ENCODE assay signal across 8 mouse cellular contexts in genomic region chr13:73763439-73764255, GRCm38 (mm10). TPM values are rescaled to one million over a fixed set of nuclear protein-coding genes. Genes with fewer than 3 reads are reported as not detected.
DNase-seq lines count a peak whose midpoint lies in the region; ATAC-seq and TF ChIP-seq lines count a peak whose summit lies in the region.

No protein-coding gene starts in this region.

- DNase-seq in right cerebral cortex, adult 18-20 months = peak; percentile 12
- no peak for DNase-seq in right cerebral cortex, postnatal 36 days (ENCODE audit: low spot score in 2 of 2)
- DNase-seq in heart, adult 8-10 months (ENCODE audit: low spot score) = peak; percentile 88
- peak; percentile 98 for DNase-seq in kidney, adult 2 months

- peak; percentile 78 for TF ChIP-seq POLR2A in kidney, adult 2 months (IDR thresholded peaks at IDR 0.05; ENCODE audit: low read depth, low read length)
- peak; percentile 95 for TF ChIP-seq POLR2A in myocyte (IDR thresholded peaks at IDR 0.05; ENCODE audit: insufficient read length, low read depth)

- no peaks in the 10 kb centered on the region for H3K27me3 ChIP-seq in embryonic facial prominence, embryonic 13.5 days
- H3K27me3 ChIP-seq in kidney, adult 2 months (replicated peaks; ENCODE audit: control insufficient read depth, insufficient read depth, low read length) = no peaks in the 10 kb centered on the region
- no peaks in the 10 kb centered on the region for H3K27me3 ChIP-seq in liver, embryonic 12.5 days (replicated peaks)
- H3K27me3 ChIP-seq in myocyte (ENCODE audit: control insufficient read depth, insufficient read depth, insufficient read length) = no peaks in the 10 kb centered on the region
- H3K27me3 ChIP-seq in stomach, embryonic 14.5 days (ENCODE audit: control insufficient read depth, insufficient read depth, low read length) = no peaks in the 10 kb centered on the region

- H3K9ac ChIP-seq in embryonic facial prominence, embryonic 13.5 days = peak overlapping the region; percentile 88
- H3K9ac ChIP-seq in liver, embryonic 12.5 days = peak overlapping the region; percentile 77
- H3K9ac ChIP-seq in stomach, embryonic 14.5 days (replicated peaks; ENCODE audit: low read depth, low read length) = peak overlapping the region; percentile 63

- H3ac ChIP-seq in myocyte (ENCODE audit: control insufficient read depth, insufficient read length) = peak overlapping the region; percentile 64

- peaks cover 37% of the 10 kb centered on the region for H3K4me1 ChIP-seq in embryonic facial prominence, embryonic 13.5 days
- peaks cover 37% of the 10 kb centered on the region for H3K4me1 ChIP-seq in kidney, adult 2 months (ENCODE audit: control insufficient read depth, insufficient read depth, low read length)
- peaks cover 49% of the 10 kb centered on the region for H3K4me1 ChIP-seq in liver, embryonic 12.5 days
- H3K4me1 ChIP-seq in stomach, embryonic 14.5 days (ENCODE audit: control insufficient read depth, insufficient read depth, low read length) = peaks cover 10% of the 10 kb centered on the region

- TF ChIP-seq CTCF in kidney, adult 2 months (conservative IDR thresholded peaks at IDR 0.05; ENCODE audit: insufficient read depth, insufficient read length, low read depth, low read length) = 0 out of 2 replicates have a peak, but pooled peaks have one; percentile 12

- peak overlapping the region; percentile 68 for H3K27ac ChIP-seq in embryonic facial prominence, embryonic 13.5 days
- H3K27ac ChIP-seq in kidney, adult 2 months (ENCODE audit: insufficient read depth, low read depth, low read length) = peak overlapping the region; percentile 84
- H3K27ac ChIP-seq in liver, embryonic 12.5 days = peak overlapping the region; percentile 63
- H3K27ac ChIP-seq in stomach, embryonic 14.5 days (ENCODE audit: low read length) = peak overlapping the region; percentile 39; the same call in 1 of the 2 replicates

- H3K4me2 ChIP-seq in embryonic facial prominence, embryonic 13.5 days = peak overlapping the region; percentile 90
- H3K4me2 ChIP-seq in liver, embryonic 12.5 days = peak overlapping the region; percentile 97
- H3K4me2 ChIP-seq in myocyte (ENCODE audit: low read depth) = peak overlapping the region; percentile 83
- peak overlapping the region; percentile 87 for H3K4me2 ChIP-seq in stomach, embryonic 14.5 days (replicated peaks; ENCODE audit: low read depth, low read length)

- peak; percentile 83 for ATAC-seq in embryonic facial prominence, embryonic 13.5 days (ENCODE audit: insufficient number of reproducible peaks, insufficient read depth, low FRiP score, low TSS enrichment, low read depth)
- ATAC-seq in liver, embryonic 12.5 days = peak; percentile 87
- peak; percentile 90 for ATAC-seq in stomach, embryonic 14.5 days (ENCODE audit: insufficient number of reproducible peaks, insufficient read depth, low FRiP score, low read depth)

- WGBS in embryonic facial prominence, embryonic 13.5 days = under 1% methylated on average over 70 of the region's 70 CpGs
- under 1% methylated on average over 70 of the region's 70 CpGs for WGBS in kidney, adult 2 months
- 0% methylated on average over 70 of the region's 70 CpGs for WGBS in liver, embryonic 12.5 days (ENCODE audit: insufficient replicate concordance)
- under 1% methylated on average over 70 of the region's 70 CpGs for WGBS in stomach, embryonic 14.5 days

- H3K79me2 ChIP-seq in myocyte (ENCODE audit: control insufficient read depth, insufficient read depth) = peaks cover 45% of the 10 kb centered on the region

- no peaks in the 10 kb centered on the region for H3K9me3 ChIP-seq in embryonic facial prominence, embryonic 13.5 days
- H3K9me3 ChIP-seq in liver, embryonic 12.5 days (replicated peaks) = no peaks in the 10 kb centered on the region
- no peaks in the 10 kb centered on the region for H3K9me3 ChIP-seq in stomach, embryonic 14.5 days (ENCODE audit: control insufficient read depth, low read depth, low read length)

- H3K4me3 ChIP-seq in embryonic facial prominence, embryonic 13.5 days = peak overlapping the region; percentile 76
- peak overlapping the region; percentile 61 for H3K4me3 ChIP-seq in kidney, adult 2 months (ENCODE audit: insufficient read depth, low read depth, low read length)
- H3K4me3 ChIP-seq in liver, embryonic 12.5 days = peak overlapping the region; percentile 66
- peak overlapping the region; percentile 95 for H3K4me3 ChIP-seq in myocyte
- peak overlapping the region; percentile 66 for H3K4me3 ChIP-seq in stomach, embryonic 14.5 days (ENCODE audit: low read depth, low read length)

- 0 out of 2 replicates have a peak, but pooled peaks cover 3% of the 10 kb centered on the region for H3K36me3 ChIP-seq in embryonic facial prominence, embryonic 13.5 days
- H3K36me3 ChIP-seq in kidney, adult 2 months (ENCODE audit: control insufficient read depth, insufficient read depth, low read length) = no peaks in the 10 kb centered on the region
- 0 out of 2 replicates have a peak, but pooled peaks cover 4% of the 10 kb centered on the region for H3K36me3 ChIP-seq in liver, embryonic 12.5 days
- H3K36me3 ChIP-seq in myocyte (ENCODE audit: control insufficient read depth, insufficient read depth) = no peaks in the 10 kb centered on the region
- H3K36me3 ChIP-seq in stomach, embryonic 14.5 days (ENCODE audit: control insufficient read depth, insufficient read depth, low read length) = no peaks in the 10 kb centered on the region

TF ChIP-seq in myocyte, 11 proteins besides CTCF, POLR2A, EP300 and RAD21:
- TF ChIP-seq E2F4 (IDR thresholded peaks at IDR 0.05; ENCODE audit: insufficient read depth) (no peak), POLR2AphosphoS2 (IDR thresholded peaks at IDR 0.05; ENCODE audit: insufficient read length, low read depth) (peak; percentile 81), TCF12 (IDR thresholded peaks at IDR 0.05; ENCODE audit: insufficient read depth, poor library complexity, severe bottlenecking) (no peak), MYOD1 (IDR thresholded peaks at IDR 0.05; ENCODE audit: control insufficient read depth in 1 of 3, insufficient read length in 2 of 3, low read depth in 2 of 3) (no peak), SRF (IDR thresholded peaks at IDR 0.05; ENCODE audit: control insufficient read depth, insufficient read length, low read depth) (no peak), USF1 (IDR thresholded peaks at IDR 0.05; ENCODE audit: low read depth) (peak; percentile 85), CEBPB (IDR thresholded peaks at IDR 0.05; ENCODE audit: insufficient read depth, poor library complexity, severe bottlenecking) (no peak)

RNA-seq across cellular contexts. Expression of gene Slc12a7, which starts 30.8 kb away (rescaled TPM):
- 21.5 and 24.9 TPM in 2 replicates for polyA plus RNA-seq in embryonic facial prominence, embryonic 13.5 days (2015; fragmentation: Nextera tagmentation; extraction: Ambion mirVana)
- 100 to 1,000 TPM; 207 to 245 (median 212) TPM for total RNA-seq in heart, adult 8-10 months (2022)
- 104 and 109 TPM in 2 replicates for polyA plus RNA-seq in kidney, adult 2 months (2012; rRNA removed)
- 10.8 and 11.1 TPM in 2 replicates for polyA plus RNA-seq in liver, embryonic 12.5 days (2016; fragmentation: Nextera tagmentation; extraction: Ambion mirVana)
- 25.7 TPM for polyA plus RNA-seq in myocyte (2012; fragmentation: generic; extraction: Trizol)
- 20.1 and 21.8 TPM in 2 replicates for polyA plus RNA-seq in stomach, embryonic 14.5 days (2014; fragmentation: Nextera tagmentation; extraction: Ambion mirVana)

RNA-seq across cellular contexts. Expression of gene Slc6a19, which starts 59.0 kb away (rescaled TPM):
- polyA plus RNA-seq in embryonic facial prominence, embryonic 13.5 days (2015; fragmentation: Nextera tagmentation; extraction: Ambion mirVana) = 0.51 TPM in 1 of 2 replicates, not detected in the other
- not detected for total RNA-seq in heart, adult 8-10 months (2022)
- 884 and 1,011 TPM in 2 replicates for polyA plus RNA-seq in kidney, adult 2 months (2012; rRNA removed)
- polyA plus RNA-seq in liver, embryonic 12.5 days (2016; fragmentation: Nextera tagmentation; extraction: Ambion mirVana) = 0.45 and 0.47 TPM in 2 replicates
- polyA plus RNA-seq in myocyte (2012; fragmentation: generic; extraction: Trizol) = 0.44 TPM
- polyA plus RNA-seq in stomach, embryonic 14.5 days (2014; fragmentation: Nextera tagmentation; extraction: Ambion mirVana) = not detected in 2 replicates

Comparison
In these comparisons a context has a peak if more than half of its experiments do, and no peak if none do; other contexts are left out.
1. DNase-seq: peak in right cerebral cortex, adult 18-20 months (single experiment), heart, adult 8-10 months (single experiment) and kidney, adult 2 months (single experiment); none in right cerebral cortex, postnatal 36 days (0 of 2).
2. RNA of gene Slc6a19, which starts 59.0 kb away (polyA plus RNA-seq): 884 to 1,011 TPM in kidney, adult 2 months; 0.45 to 0.47 TPM in liver, embryonic 12.5 days, 0.44 TPM in myocyte (single experiment), not detected in stomach, embryonic 14.5 days and 0.51 TPM in embryonic facial prominence, embryonic 13.5 days; every median in the first group is over 100 times any median in the second.
3. Peak in every context shown above with its lines, with median percentiles within 50 percentile points of each other: ATAC-seq, H3K27ac ChIP-seq, H3K4me2 ChIP-seq, H3K4me3 ChIP-seq and H3K9ac ChIP-seq.